In genomic region chr4:133182439-133183033, GRCm38 (mm10) we compare ENCODE assay signal across 18 mouse cellular contexts. TPM values are rescaled to one million over a fixed set of nuclear protein-coding genes. Genes with fewer than 3 reads are reported as not detected.
A peak's percentile ranks its signal among the peaks of the same experiment; 100 is the strongest.
DNase-seq lines count a peak whose midpoint lies in the region; ATAC-seq lines count a peak whose summit lies in the region.
"Had no signal": no experiment of that assay in that cellular context is flagged by ENCODE, and none has a peak within 500 bp of the region (broad histone marks: within the 10 kb centered on the region; RNA-seq: fewer than 3 reads in every experiment).

No protein-coding gene starts in this region.

- WGBS in heart, embryonic 13.5 days: 80% methylated on average over 8 of the region's 8 CpGs
- 86% methylated on average over 8 of the region's 8 CpGs for WGBS in limb, embryonic 15.5 days
- 87% methylated on average over 8 of the region's 8 CpGs for WGBS in kidney, embryonic 16.5 days

- peak overlapping the region; percentile 19; the same call in 1 of the 2 replicates for H3K9ac ChIP-seq in heart, embryonic 13.5 days
- no peak overlapping the region for H3K9ac ChIP-seq in limb, embryonic 15.5 days
- no peak overlapping the region for H3K9ac ChIP-seq in kidney, embryonic 16.5 days (replicated peaks; ENCODE audit: low read length)
- H3K9ac ChIP-seq: kidney, embryonic 15.5 days; liver, embryonic 13.5 days had no signal

- peak overlapping the region; percentile 73 for H3K27ac ChIP-seq in heart, embryonic 13.5 days (replicated peaks)
- peak overlapping the region; percentile 61; the same call in 1 of the 2 replicates for H3K27ac ChIP-seq in limb, embryonic 15.5 days
- no peak overlapping the region for H3K27ac ChIP-seq in kidney, embryonic 16.5 days (ENCODE audit: low read length)
- H3K27ac ChIP-seq: hindbrain, postnatal 0 days; liver, embryonic 13.5 days; midbrain, embryonic 10.5 days had no signal

- intact Hi-C loops in heart, postnatal 36 days (cut with DNase I): no loop called here

- H3K4me2 ChIP-seq in heart, embryonic 13.5 days: no peak overlapping the region
- H3K4me2 ChIP-seq in limb, embryonic 15.5 days: no peak overlapping the region
- no peak overlapping the region for H3K4me2 ChIP-seq in kidney, embryonic 16.5 days (replicated peaks; ENCODE audit: low read depth, low read length)
- H3K4me2 ChIP-seq: kidney, embryonic 15.5 days; liver, embryonic 13.5 days had no signal

- H3K4me1 ChIP-seq in heart, embryonic 13.5 days: peaks cover 54% of the 10 kb centered on the region
- peaks cover 40% of the 10 kb centered on the region for H3K4me1 ChIP-seq in limb, embryonic 15.5 days
- H3K4me1 ChIP-seq in kidney, embryonic 16.5 days (ENCODE audit: insufficient read depth, low read length): peaks cover 31% of the 10 kb centered on the region

- peaks cover 77% of the 10 kb centered on the region for H3K36me3 ChIP-seq in heart, embryonic 13.5 days
- peaks cover 46% of the 10 kb centered on the region for H3K36me3 ChIP-seq in limb, embryonic 15.5 days
- H3K36me3 ChIP-seq in kidney, embryonic 16.5 days (ENCODE audit: insufficient read depth, low read length): peaks cover 30% of the 10 kb centered on the region

- no peak for ATAC-seq in heart, embryonic 13.5 days (ENCODE audit: extremely low read depth, insufficient number of reproducible peaks, low FRiP score, low TSS enrichment)
- no peak for ATAC-seq in limb, embryonic 15.5 days (ENCODE audit: insufficient number of reproducible peaks, low FRiP score, low TSS enrichment, low read depth)
- ATAC-seq in kidney, embryonic 16.5 days (ENCODE audit: low FRiP score, low TSS enrichment): no peak
- ATAC-seq: hindbrain, postnatal 0 days had no signal

- no peak overlapping the region for H3K4me3 ChIP-seq in heart, embryonic 13.5 days
- H3K4me3 ChIP-seq in limb, embryonic 15.5 days: no peak overlapping the region
- no peak overlapping the region for H3K4me3 ChIP-seq in kidney, embryonic 16.5 days (ENCODE audit: low read length)
- H3K4me3 ChIP-seq: kidney, embryonic 15.5 days; liver, embryonic 13.5 days; midbrain, embryonic 10.5 days had no signal

- H3K9me3 ChIP-seq in heart, embryonic 13.5 days: no peaks in the 10 kb centered on the region
- no peaks in the 10 kb centered on the region for H3K9me3 ChIP-seq in limb, embryonic 15.5 days
- H3K9me3 ChIP-seq in kidney, embryonic 16.5 days (ENCODE audit: low read length): no peaks in the 10 kb centered on the region
- H3K9me3 ChIP-seq: G1E; kidney, embryonic 15.5 days; liver, embryonic 13.5 days; midbrain, embryonic 10.5 days had no signal

- DNase-seq in heart, postnatal 36 days: no peak
- DNase-seq in 3T3-L1 (ENCODE audit: low read depth, low spot score): peak; percentile 27
- peak; percentile 35 for DNase-seq in CD4-positive helper T cell, adult 2 months (ENCODE audit: low read depth, low spot score)
- DNase-seq in lung, adult 18-20 months: no peak
- DNase-seq: adrenal gland, postnatal 25 days; cerebellum, postnatal 14 days; liver, embryonic 13.5 days; lung, postnatal 14 days; spleen, adult 18-20 months had no signal

- H3K27me3 ChIP-seq in heart, embryonic 13.5 days (replicated peaks): no peaks in the 10 kb centered on the region
- no peaks in the 10 kb centered on the region for H3K27me3 ChIP-seq in limb, embryonic 15.5 days
- no peaks in the 10 kb centered on the region for H3K27me3 ChIP-seq in kidney, embryonic 16.5 days (ENCODE audit: insufficient read depth, low read length)
- H3K27me3 ChIP-seq: kidney, embryonic 15.5 days; liver, embryonic 13.5 days had no signal

RNA-seq across cellular contexts. Expression of gene Cd164l2, which starts 29.4 kb away (rescaled TPM):
- 0.56 and 0.57 TPM in 2 replicates for polyA plus RNA-seq in heart, embryonic 13.5 days (2015; fragmentation: Nextera tagmentation; extraction: Ambion mirVana)
- total RNA-seq in heart, postnatal 36 days (2021): under 1 TPM in 1 of 2 experiments, not detected in 1; 0.51 TPM
- 3.6 and 5.2 TPM in 2 replicates for polyA plus RNA-seq in limb, embryonic 15.5 days (2015; fragmentation: Nextera tagmentation; extraction: Ambion mirVana)
- 13.2 and 16.8 TPM in 2 replicates for polyA plus RNA-seq in kidney, embryonic 16.5 days (2015; fragmentation: Nextera tagmentation; extraction: Ambion mirVana)
- total RNA-seq: G1E had no signal
- polyA plus RNA-seq: G1E had no signal

RNA-seq across cellular contexts. Expression of gene Gpr3, which starts 29.8 kb away (rescaled TPM):
- 0.14 and 0.28 TPM in 2 replicates for polyA plus RNA-seq in heart, embryonic 13.5 days (2015; fragmentation: Nextera tagmentation; extraction: Ambion mirVana)
- total RNA-seq in heart, postnatal 36 days (2021): under 1 TPM in 1 of 2 experiments, not detected in 1; 0.16 TPM
- not detected in 2 replicates for polyA plus RNA-seq in limb, embryonic 15.5 days (2015; fragmentation: Nextera tagmentation; extraction: Ambion mirVana)
- polyA plus RNA-seq in kidney, embryonic 16.5 days (2015; fragmentation: Nextera tagmentation; extraction: Ambion mirVana): 0.10 and 0.15 TPM in 2 replicates
- total RNA-seq: adrenal gland, postnatal 25 days; gastrocnemius, postnatal 4 days; neutrophil, adult 5-6 weeks had no signal
- polyA plus RNA-seq: liver, embryonic 13.5 days had no signal

RNA-seq across cellular contexts. Expression of gene Wasf2, which starts 52.2 kb away (rescaled TPM):
- 64.6 and 72.7 TPM in 2 replicates for polyA plus RNA-seq in heart, embryonic 13.5 days (2015; fragmentation: Nextera tagmentation; extraction: Ambion mirVana)
- total RNA-seq in heart, postnatal 36 days (2021): 10 to 100 TPM; 81.4 to 89.2 TPM
- polyA plus RNA-seq in limb, embryonic 15.5 days (2015; fragmentation: Nextera tagmentation; extraction: Ambion mirVana): 117 and 129 TPM in 2 replicates
- 77.4 and 102 TPM in 2 replicates for polyA plus RNA-seq in kidney, embryonic 16.5 days (2015; fragmentation: Nextera tagmentation; extraction: Ambion mirVana)

RNA-seq across cellular contexts. Expression of gene Map3k6, which starts 58.1 kb away (rescaled TPM):
- 2.3 and 2.6 TPM in 2 replicates for polyA plus RNA-seq in heart, embryonic 13.5 days (2015; fragmentation: Nextera tagmentation; extraction: Ambion mirVana)
- 10 to 100 TPM; 15.5 to 20.1 TPM for total RNA-seq in heart, postnatal 36 days (2021)
- 21.3 and 21.4 TPM in 2 replicates for polyA plus RNA-seq in limb, embryonic 15.5 days (2015; fragmentation: Nextera tagmentation; extraction: Ambion mirVana)
- polyA plus RNA-seq in kidney, embryonic 16.5 days (2015; fragmentation: Nextera tagmentation; extraction: Ambion mirVana): 3.8 TPM in 2 replicates

Comparison
In these comparisons a context has a peak if more than half of its experiments do, and no peak if none do; other contexts are left out.
1. DNase-seq: peak in 3T3-L1 (single experiment) and CD4-positive helper T cell, adult 2 months (single experiment); none in heart, postnatal 36 days (0 of 2) and lung, adult 18-20 months (0 of 2).